Mouse (Mus musculus): ENCODE data around the gene Mthfsd. TPM values are rescaled to one million over a fixed set of nuclear protein-coding genes. Genes with fewer than 3 reads are reported as not detected.
A peak's percentile ranks its signal among the peaks of the same experiment; 100 is the strongest.
"Not testable (repeated sequence)": the region's sequence is repeated elsewhere in the genome, so short reads cannot be mapped to it uniquely, and the experiment has no call there.

Gene Mthfsd
- 10 to 100 TPM; 23.2 to 26.6 TPM for total RNA-seq (2021)

DNA sequence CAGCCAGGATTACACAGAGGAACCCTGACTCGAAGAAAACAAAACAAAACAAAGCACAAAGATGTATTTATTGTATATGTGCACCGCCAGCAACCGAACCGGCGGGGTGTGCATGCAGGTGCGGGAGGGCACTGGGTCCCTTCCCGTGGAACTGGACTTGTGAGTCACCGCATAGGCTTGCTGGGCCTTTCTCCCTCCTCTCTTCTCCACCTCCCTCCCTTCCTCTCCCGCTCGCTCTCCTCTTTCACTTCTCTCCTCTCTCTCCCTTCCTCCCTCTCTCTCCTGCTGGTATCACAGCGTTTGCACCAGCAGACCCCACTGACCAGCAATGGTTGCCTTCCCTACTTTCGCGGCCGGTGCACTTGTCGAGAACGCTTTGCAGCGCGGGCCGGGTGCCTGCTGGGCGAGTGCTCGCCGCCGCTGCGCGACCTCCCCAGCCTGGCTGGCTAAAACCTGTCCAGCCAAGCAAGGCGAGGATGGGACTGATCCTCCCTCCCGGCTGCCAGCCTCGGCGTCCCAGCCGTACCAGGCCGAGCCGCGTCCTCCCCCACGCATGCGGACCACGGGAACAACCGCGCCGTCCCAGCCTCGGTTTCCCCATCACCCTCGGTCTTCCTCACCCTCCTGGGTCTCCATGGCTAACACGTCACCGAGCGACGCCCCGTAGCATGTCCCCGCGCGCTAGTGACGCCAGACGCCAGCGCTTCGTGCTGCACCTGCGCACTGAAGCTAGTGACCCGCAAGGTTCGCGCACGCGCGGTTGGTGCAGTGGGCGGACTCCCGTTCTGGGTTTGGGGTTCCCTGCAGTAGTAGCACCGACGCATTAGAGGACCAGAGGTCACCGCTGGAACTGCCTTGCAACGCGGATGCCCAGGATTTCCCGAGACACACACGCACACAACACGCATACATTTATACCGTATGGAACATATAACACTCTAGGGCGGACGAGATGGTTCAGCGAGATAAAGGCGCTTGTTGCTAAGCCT lies at the start of gene Mthfsd:
Gene Mthfsd (minus strand): TSS at position 725 of the 989 bp plus-strand sequence.
- peak; percentile 99 for DNase-seq
- intact Hi-C loops (cut with DNase I): no loop called here

- DNase-seq: no peak
- intact Hi-C loops (cut with DNase I): no loop called here
These were observed 48.8 kb upstream of the Mthfsd start for GRCm38 (mm10) chr8:121156990-121157491.

GRCm38 (mm10) chr8:121152394-121152793 lies 44.2 kb upstream of the Mthfsd start:
- DNase-seq: no peak
- intact Hi-C loops (cut with DNase I): no loop called here

GRCm38 (mm10) chr8:121148573-121149083 lies 40.4 kb upstream of the Mthfsd start:
- DNase-seq: no peak
- intact Hi-C loops (cut with DNase I): no loop called here

- DNase-seq; intact Hi-C loops (cut with DNase I): not testable (repeated sequence)
These were observed 37.4 kb upstream of the Mthfsd start for GRCm38 (mm10) chr8:121145457-121146134.

DNA sequence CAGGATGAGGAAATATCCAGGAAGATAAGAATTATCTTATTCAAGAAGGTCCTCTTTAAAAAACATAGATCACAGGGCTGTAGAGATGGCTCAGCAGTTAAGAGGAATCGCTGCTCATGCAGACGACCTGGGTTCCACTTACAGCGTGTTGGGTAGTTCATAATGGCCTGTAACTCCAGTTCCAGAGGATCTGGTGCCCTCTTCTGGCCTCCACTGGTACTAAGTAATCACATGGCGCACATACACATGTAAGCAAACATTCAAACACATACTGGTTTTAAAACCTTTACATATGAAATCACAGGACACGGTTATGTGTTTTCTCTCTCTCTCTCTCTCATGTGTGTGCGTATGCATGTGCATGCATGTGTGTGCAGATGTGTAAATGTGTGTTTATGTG lies 28.7 kb upstream of the Mthfsd start:
- no peak for DNase-seq
- intact Hi-C loops (cut with DNase I): no loop called here

- DNase-seq: no peak
These were observed 26.3 kb upstream of the Mthfsd start for GRCm38 (mm10) chr8:121134512-121134911.

DNA sequence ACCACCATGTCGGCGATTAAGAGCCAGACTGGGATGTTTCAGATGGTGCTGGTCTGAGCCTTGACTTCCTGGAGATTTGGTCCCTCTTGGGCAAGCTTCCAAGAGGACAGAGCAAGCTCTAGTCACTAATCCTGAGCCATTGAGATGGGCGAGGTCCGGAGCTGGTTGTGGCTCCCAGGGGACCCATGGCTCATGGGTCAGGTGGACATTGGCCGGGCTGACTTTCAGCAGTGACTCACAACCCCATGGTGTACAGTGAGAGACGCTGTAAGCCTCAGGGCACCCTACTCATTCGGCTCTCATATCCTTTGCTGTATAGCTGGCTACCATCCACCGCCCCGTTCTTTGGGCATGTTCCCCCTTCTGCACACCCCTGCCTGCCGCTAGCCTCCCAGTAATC lies 25.9 kb upstream of the Mthfsd start:
- DNase-seq: no peak
- intact Hi-C loops (cut with DNase I): no loop called here

More at GRCm38 (mm10) chr8:121134512-121134911, 26.3 kb upstream of the Mthfsd start:
- intact Hi-C loops (cut with DNase I): no loop called here

GRCm38 (mm10) chr8:121132961-121133513 lies 24.8 kb upstream of the Mthfsd start:
- intact Hi-C loops (cut with DNase I): no loop called here
- no peak for DNase-seq

DNA sequence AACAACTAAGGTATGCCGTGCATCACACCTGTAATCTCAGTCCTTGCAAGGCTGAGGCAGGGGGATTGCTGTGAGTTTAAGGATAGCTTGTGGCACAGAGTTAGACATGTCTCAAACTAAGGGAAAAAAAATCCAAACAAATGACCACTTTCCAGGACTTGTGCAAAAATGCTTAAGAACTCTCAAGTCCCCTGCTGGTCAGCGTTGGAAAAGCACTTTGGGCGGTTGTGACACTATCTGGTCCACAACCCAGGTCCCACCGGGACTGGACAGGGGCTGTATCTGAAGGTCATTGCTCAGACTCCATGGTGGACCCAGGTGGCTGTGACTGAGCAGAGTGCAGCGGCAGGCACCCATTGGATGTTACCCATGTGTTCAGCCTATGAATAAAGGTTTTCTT lies 22.3 kb upstream of the Mthfsd start:
- intact Hi-C loops (cut with DNase I): no loop called here
- no peak for DNase-seq

GRCm38 (mm10) chr8:121129265-121129940 lies 21.2 kb upstream of the Mthfsd start:
- DNase-seq: no peak
- intact Hi-C loops (cut with DNase I): loop anchor here (5.0 kb wide), 1 partner anchor 383 kb away; no protein-coding TSS in a partner anchor

- DNase-seq: no peak
- intact Hi-C loops (cut with DNase I): loop anchor here (5.0 kb wide), 1 partner anchor 384 kb away; no protein-coding TSS in a partner anchor
These were observed 20.5 kb upstream of the Mthfsd start for GRCm38 (mm10) chr8:121128531-121129264.

DNA sequence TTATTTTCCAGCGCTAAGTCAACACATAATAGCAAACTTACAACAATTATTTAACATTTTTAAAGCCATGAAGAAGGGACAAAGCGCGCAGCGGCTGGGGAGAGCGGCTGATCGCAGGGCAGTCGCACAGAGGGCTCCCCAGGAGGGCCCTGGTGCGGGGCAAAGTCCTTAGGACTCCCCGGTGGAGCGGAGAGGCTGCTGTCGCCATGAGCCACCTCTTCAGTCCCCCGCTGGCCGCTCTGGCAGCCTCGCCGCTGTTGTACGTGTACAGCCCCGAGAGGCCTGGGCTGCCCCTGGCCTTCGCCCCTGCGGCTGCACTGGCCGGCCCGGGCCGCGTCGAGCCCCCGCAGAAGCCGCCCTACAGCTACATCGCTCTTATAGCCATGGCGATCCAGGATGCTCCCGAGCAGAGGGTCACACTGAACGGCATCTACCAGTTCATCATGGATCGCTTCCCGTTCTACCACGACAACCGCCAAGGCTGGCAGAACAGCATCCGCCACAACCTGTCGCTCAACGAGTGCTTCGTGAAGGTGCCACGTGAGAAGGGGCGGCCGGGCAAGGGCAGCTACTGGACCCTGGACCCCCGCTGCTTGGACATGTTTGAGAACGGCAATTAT lies 19.7 kb upstream of the Mthfsd start, which contains the start of gene Foxl1:
Gene Foxl1 (plus strand): TSS at position 185 of the 620 bp plus-strand sequence.
- intact Hi-C loops (cut with DNase I): loop anchor here (5.0 kb wide), 1 partner anchor 384 kb away; no protein-coding TSS in a partner anchor
- DNase-seq: no peak

DNA sequence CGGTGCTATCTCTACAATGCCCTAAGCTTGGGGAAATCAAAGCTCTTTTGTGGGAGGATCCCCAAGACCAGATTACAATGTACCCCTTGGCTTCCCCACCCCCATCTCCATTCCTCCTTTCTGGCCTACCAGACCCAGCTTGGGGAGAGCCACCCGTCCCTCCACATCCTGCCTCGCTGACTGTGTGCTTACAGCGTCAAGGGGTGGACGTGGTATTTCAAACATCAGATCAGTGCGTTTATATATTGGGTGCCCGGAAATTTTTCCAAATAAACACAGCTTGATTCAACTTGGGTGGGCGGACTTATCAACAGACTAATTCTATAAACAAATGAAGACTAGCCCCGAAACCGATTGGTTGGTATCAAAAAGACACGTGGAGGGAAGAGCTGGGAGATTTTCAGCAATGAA lies 19.1 kb upstream of the Mthfsd start:
- no peak for DNase-seq
- intact Hi-C loops (cut with DNase I): loop anchor here (5.0 kb wide), 1 partner anchor 385 kb away; no protein-coding TSS in a partner anchor

GRCm38 (mm10) chr8:121126694-121127093 lies 18.5 kb upstream of the Mthfsd start:
- no peak for DNase-seq
- intact Hi-C loops (cut with DNase I): loop anchor here (5.0 kb wide), 1 partner anchor 386 kb away; no protein-coding TSS in a partner anchor

- intact Hi-C loops (cut with DNase I): loop anchor here (5.0 kb wide), 1 partner anchor 386 kb away; no protein-coding TSS in a partner anchor
- DNase-seq: no peak
These were observed 18.0 kb upstream of the Mthfsd start for GRCm38 (mm10) chr8:121126191-121126590.

DNA sequence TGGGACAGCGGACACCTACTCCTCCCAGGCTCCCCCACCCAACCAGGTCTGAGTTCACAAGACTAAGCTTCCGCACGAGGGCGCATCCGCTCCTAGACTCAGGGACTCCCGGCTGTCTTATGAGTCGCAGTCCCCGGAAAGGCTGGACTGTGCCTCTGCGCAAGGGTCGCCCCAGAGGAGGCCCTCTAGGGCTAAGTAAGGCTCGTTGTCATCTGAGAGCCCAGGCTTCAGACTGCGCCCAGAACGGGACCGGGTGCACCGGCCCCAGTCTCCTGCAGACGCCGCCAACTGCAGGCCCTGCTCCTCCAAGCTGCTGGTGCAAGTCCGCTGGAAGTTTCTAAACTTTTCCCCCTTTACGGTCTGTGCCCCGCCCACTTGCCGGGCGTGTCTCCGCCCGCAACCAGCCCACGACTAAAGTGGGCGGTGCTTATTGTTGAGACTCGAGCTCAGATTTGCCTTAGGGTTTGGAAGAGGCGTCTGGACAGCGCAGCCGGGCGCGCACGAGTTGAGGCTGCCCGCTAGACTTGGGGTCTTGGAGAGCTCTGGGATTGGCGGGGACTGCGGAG lies 17.2 kb upstream of the Mthfsd start:
- DNase-seq: peak; percentile 66
- intact Hi-C loops (cut with DNase I): loop anchor here (5.0 kb wide), 1 partner anchor 387 kb away; no protein-coding TSS in a partner anchor
